Mouse (Mus musculus): ENCODE measurements around the gene Col5a3. TPM values are rescaled to one million over a fixed set of nuclear protein-coding genes. Genes with fewer than 3 reads are reported as not detected.

The Col5a3 gene
- polyA plus RNA-seq, 1 experiment from 2014 or later = 2.4 TPM

- Histone ChIP-seq H3K4me1 (replicated peaks; ENCODE audit: control insufficient read depth, insufficient read depth) (no peaks in the 10 kb centered on the region), H3K9ac (ENCODE audit: low read length) (no peak overlapping the region), H3K4me3 (ENCODE audit: low read depth, low read length) (no peak overlapping the region), H3K27ac (replicated peaks) (peak overlapping the region; percentile 67), H3K36me3 (ENCODE audit: control insufficient read depth, insufficient read depth, low read length) (no peaks in the 10 kb centered on the region), H3K9me3 (ENCODE audit: control insufficient read depth, low read length) (no peaks in the 10 kb centered on the region), H3K27me3 (ENCODE audit: control insufficient read depth, insufficient read depth, low read length) (no peaks in the 10 kb centered on the region), H3K4me2 (replicated peaks; ENCODE audit: low read depth) (no peak overlapping the region)
- peak; percentile 20 for DNase-seq (ENCODE audit: low spot score)
- WGBS = 15% methylated on average over 7 of the region's 7 CpGs
- TF ChIP-seq CTCF (IDR thresholded peaks at IDR 0.05; ENCODE audit: low read depth) = 0 out of 2 replicates have a peak, but pooled peaks have one; percentile 2
- no peak for TF ChIP-seq EP300 (optimal IDR thresholded peaks at IDR 0.05)
- ATAC-seq (ENCODE audit: low FRiP score, low TSS enrichment) = peak; percentile 71; the same call in 1 of the 2 replicates
Measured at GRCm38 (mm10) chr9:20794108-20794806, 20.6 kb downstream of the Col5a3 start.

- H3K4me3 ChIP-seq (ENCODE audit: low read depth, low read length) = no peak overlapping the region
- H3K4me2 ChIP-seq (replicated peaks; ENCODE audit: low read depth) = no peak overlapping the region
- 50% methylated on average over 3 of the region's 3 CpGs for WGBS
- no peak for DNase-seq (ENCODE audit: low spot score)
- no peaks in the 10 kb centered on the region for H3K27me3 ChIP-seq (ENCODE audit: control insufficient read depth, insufficient read depth, low read length)
- H3K9ac ChIP-seq (ENCODE audit: low read length) = no peak overlapping the region
- no peaks in the 10 kb centered on the region for H3K4me1 ChIP-seq (replicated peaks; ENCODE audit: control insufficient read depth, insufficient read depth)
- ATAC-seq (ENCODE audit: low FRiP score, low TSS enrichment) = no peak
- no peak for TF ChIP-seq EP300 (optimal IDR thresholded peaks at IDR 0.05)
- no peak for TF ChIP-seq CTCF (IDR thresholded peaks at IDR 0.05; ENCODE audit: low read depth)
- H3K9me3 ChIP-seq (ENCODE audit: control insufficient read depth, low read length) = no peaks in the 10 kb centered on the region
- H3K36me3 ChIP-seq (ENCODE audit: control insufficient read depth, insufficient read depth, low read length) = no peaks in the 10 kb centered on the region
- H3K27ac ChIP-seq (replicated peaks) = no peak overlapping the region
Measured at GRCm38 (mm10) chr9:20790345-20790744, 24.5 kb downstream of the Col5a3 start.

- TF ChIP-seq EP300 (optimal IDR thresholded peaks at IDR 0.05) = no peak
- no peak for TF ChIP-seq CTCF (IDR thresholded peaks at IDR 0.05; ENCODE audit: low read depth)
- Histone ChIP-seq H3K27ac (replicated peaks) (no peak overlapping the region), H3K4me3 (ENCODE audit: low read depth, low read length) (no peak overlapping the region), H3K9ac (ENCODE audit: low read length) (no peak overlapping the region), H3K27me3 (ENCODE audit: control insufficient read depth, insufficient read depth, low read length) (no peaks in the 10 kb centered on the region), H3K4me1 (replicated peaks; ENCODE audit: control insufficient read depth, insufficient read depth) (no peaks in the 10 kb centered on the region), H3K36me3 (ENCODE audit: control insufficient read depth, insufficient read depth, low read length) (no peaks in the 10 kb centered on the region), H3K9me3 (ENCODE audit: control insufficient read depth, low read length) (no peaks in the 10 kb centered on the region), H3K4me2 (replicated peaks; ENCODE audit: low read depth) (no peak overlapping the region)
- 77% methylated on average over 3 of the region's 4 CpGs for WGBS
- ATAC-seq (ENCODE audit: low FRiP score, low TSS enrichment) (no peak), DNase-seq (ENCODE audit: low spot score) (no peak)
Measured at GRCm38 (mm10) chr9:20789651-20790050, 25.2 kb downstream of the Col5a3 start.

- no peak overlapping the region for H3K9ac ChIP-seq (ENCODE audit: low read length)
- H3K9me3 ChIP-seq (ENCODE audit: control insufficient read depth, low read length) = no peaks in the 10 kb centered on the region
- 69% methylated on average over 8 of the region's 8 CpGs for WGBS
- DNase-seq (ENCODE audit: low spot score) (no peak), ATAC-seq (ENCODE audit: low FRiP score, low TSS enrichment) (no peak)
- no peak overlapping the region for H3K27ac ChIP-seq (replicated peaks)
- no peaks in the 10 kb centered on the region for H3K4me1 ChIP-seq (replicated peaks; ENCODE audit: control insufficient read depth, insufficient read depth)
- no peaks in the 10 kb centered on the region for H3K27me3 ChIP-seq (ENCODE audit: control insufficient read depth, insufficient read depth, low read length)
- no peak for TF ChIP-seq EP300 (optimal IDR thresholded peaks at IDR 0.05)
- no peak overlapping the region for H3K4me2 ChIP-seq (replicated peaks; ENCODE audit: low read depth)
- H3K36me3 ChIP-seq (ENCODE audit: control insufficient read depth, insufficient read depth, low read length) = no peaks in the 10 kb centered on the region
- H3K4me3 ChIP-seq (ENCODE audit: low read depth, low read length) = no peak overlapping the region
Measured at GRCm38 (mm10) chr9:20787992-20788391, 26.9 kb downstream of the Col5a3 start.

GRCm38 (mm10) chr9:20785055-20785454 lies 29.8 kb downstream of the Col5a3 start:
- peak; percentile 5; the same call in 1 of the 2 replicates for ATAC-seq (ENCODE audit: low FRiP score, low TSS enrichment)

GRCm38 (mm10) chr9:20781286-20781685 lies 33.6 kb downstream of the Col5a3 start:
- no peak overlapping the region for H3K4me3 ChIP-seq (ENCODE audit: low read depth, low read length)
- no peak for DNase-seq (ENCODE audit: low spot score)
- no peaks in the 10 kb centered on the region for H3K36me3 ChIP-seq (ENCODE audit: control insufficient read depth, insufficient read depth, low read length)
- H3K27ac ChIP-seq (replicated peaks) = no peak overlapping the region
- no peaks in the 10 kb centered on the region for H3K4me1 ChIP-seq (replicated peaks; ENCODE audit: control insufficient read depth, insufficient read depth)
- WGBS = 60% methylated on average over 3 of the region's 3 CpGs
- TF ChIP-seq CTCF (IDR thresholded peaks at IDR 0.05; ENCODE audit: low read depth) (no peak), EP300 (optimal IDR thresholded peaks at IDR 0.05) (no peak)
- H3K27me3 ChIP-seq (ENCODE audit: control insufficient read depth, insufficient read depth, low read length) = no peaks in the 10 kb centered on the region
- H3K4me2 ChIP-seq (replicated peaks; ENCODE audit: low read depth) = no peak overlapping the region
- no peak overlapping the region for H3K9ac ChIP-seq (ENCODE audit: low read length)
- no peak for ATAC-seq (ENCODE audit: low FRiP score, low TSS enrichment)
- no peaks in the 10 kb centered on the region for H3K9me3 ChIP-seq (ENCODE audit: control insufficient read depth, low read length)

More at GRCm38 (mm10) chr9:20785055-20785454, 29.8 kb downstream of the Col5a3 start:
- Histone ChIP-seq H3K36me3 (ENCODE audit: control insufficient read depth, insufficient read depth, low read length) (no peaks in the 10 kb centered on the region), H3K9me3 (ENCODE audit: control insufficient read depth, low read length) (no peaks in the 10 kb centered on the region), H3K4me2 (replicated peaks; ENCODE audit: low read depth) (no peak overlapping the region), H3K4me1 (replicated peaks; ENCODE audit: control insufficient read depth, insufficient read depth) (no peaks in the 10 kb centered on the region), H3K27ac (replicated peaks) (no peak overlapping the region), H3K4me3 (ENCODE audit: low read depth, low read length) (no peak overlapping the region), H3K27me3 (ENCODE audit: control insufficient read depth, insufficient read depth, low read length) (no peaks in the 10 kb centered on the region), H3K9ac (ENCODE audit: low read length) (no peak overlapping the region)
- no peak for DNase-seq (ENCODE audit: low spot score)
- no peak for TF ChIP-seq EP300 (optimal IDR thresholded peaks at IDR 0.05)
- no peak for TF ChIP-seq CTCF (IDR thresholded peaks at IDR 0.05; ENCODE audit: low read depth)
- 51% methylated on average over 6 of the region's 6 CpGs for WGBS

Data from stomach, postnatal 0 days (tissue).